Mouse (Mus musculus): ENCODE data around the gene Tcte2. TPM values are rescaled to one million over a fixed set of nuclear protein-coding genes. Genes with fewer than 3 reads are reported as not detected.
A peak's percentile ranks its signal among the peaks of the same experiment; 100 is the strongest.
"Not testable (repeated sequence)": the region's sequence is repeated elsewhere in the genome, so short reads cannot be mapped to it uniquely, and the experiment has no call there.

The Tcte2 gene
- total RNA-seq, 2 experiments from 2014 or later: 13.6 to 17.9 TPM

- no peak for DNase-seq (ENCODE audit: extremely low spot score in 1 of 2, low spot score in 2 of 2)
- intact Hi-C loops (cut with DNase I): no loop called here
These were observed 63.4 kb downstream of the Tcte2 start for GRCm38 (mm10) chr17:13698194-13698593.

- intact Hi-C loops (cut with DNase I): no loop called here
- DNase-seq (ENCODE audit: extremely low spot score in 1 of 2, low spot score in 2 of 2): no peak
These were observed 64.0 kb downstream of the Tcte2 start for GRCm38 (mm10) chr17:13697646-13698045.

GRCm38 (mm10) chr17:13695881-13696280 lies 65.7 kb downstream of the Tcte2 start:
- no peak for DNase-seq (ENCODE audit: extremely low spot score in 1 of 2, low spot score in 2 of 2)
- intact Hi-C loops (cut with DNase I): no loop called here

- no peak for DNase-seq (ENCODE audit: extremely low spot score in 1 of 2, low spot score in 2 of 2)
- intact Hi-C loops (cut with DNase I): no loop called here
These were observed 66.4 kb downstream of the Tcte2 start for GRCm38 (mm10) chr17:13695211-13695610.

- DNase-seq (ENCODE audit: extremely low spot score in 1 of 2, low spot score in 2 of 2): no peak
- intact Hi-C loops (cut with DNase I): no loop called here
These were observed 67.4 kb downstream of the Tcte2 start for GRCm38 (mm10) chr17:13694181-13694580.

GRCm38 (mm10) chr17:13687656-13688055 lies 74.0 kb downstream of the Tcte2 start:
- no peak for DNase-seq (ENCODE audit: extremely low spot score in 1 of 2, low spot score in 2 of 2)
- intact Hi-C loops (cut with DNase I): no loop called here

- no peak for DNase-seq (ENCODE audit: extremely low spot score in 1 of 2, low spot score in 2 of 2)
- intact Hi-C loops (cut with DNase I): no loop called here
These were observed 74.5 kb downstream of the Tcte2 start for GRCm38 (mm10) chr17:13687086-13687485.

GRCm38 (mm10) chr17:13685621-13686020 lies 76.0 kb downstream of the Tcte2 start:
- DNase-seq (ENCODE audit: extremely low spot score in 1 of 2, low spot score in 2 of 2): no peak

GRCm38 (mm10) chr17:13684256-13684655 lies 77.4 kb downstream of the Tcte2 start:
- intact Hi-C loops (cut with DNase I): loop anchor here (5.0 kb wide), 2 partner anchors 78 to 212 kb away; partner anchors contain the start of genes Afdn and Tcte2

More at GRCm38 (mm10) chr17:13685621-13686020, 76.0 kb downstream of the Tcte2 start:
- intact Hi-C loops (cut with DNase I): no loop called here

GRCm38 (mm10) chr17:13683411-13684174 lies 78.0 kb downstream of the Tcte2 start:
- DNase-seq (ENCODE audit: extremely low spot score in 1 of 2, low spot score in 2 of 2): peak in 1 of 2 experiments; percentile 90
- intact Hi-C loops (cut with DNase I): loop anchor here (5.0 kb wide), 2 partner anchors 79 to 211 kb away; partner anchors contain the start of genes Afdn and Tcte2

More at GRCm38 (mm10) chr17:13684256-13684655, 77.4 kb downstream of the Tcte2 start:
- DNase-seq (ENCODE audit: extremely low spot score in 1 of 2, low spot score in 2 of 2): no peak

- DNase-seq (ENCODE audit: extremely low spot score in 1 of 2, low spot score in 2 of 2): no peak
- intact Hi-C loops (cut with DNase I): loop anchor here (5.0 kb wide), 2 partner anchors 79 to 211 kb away; partner anchors contain the start of genes Afdn and Tcte2
These were observed 78.6 kb downstream of the Tcte2 start for GRCm38 (mm10) chr17:13683027-13683410.

- DNase-seq (ENCODE audit: extremely low spot score in 1 of 2, low spot score in 2 of 2): no peak
- intact Hi-C loops (cut with DNase I): loop anchor here (5.0 kb wide), 2 partner anchors 80 to 210 kb away; partner anchors contain the start of genes Afdn and Tcte2
These were observed 79.1 kb downstream of the Tcte2 start for GRCm38 (mm10) chr17:13682378-13683026.

- no peak for DNase-seq (ENCODE audit: extremely low spot score in 1 of 2, low spot score in 2 of 2)
- intact Hi-C loops (cut with DNase I): loop anchor here (5.0 kb wide), 2 partner anchors 81 to 209 kb away; partner anchors contain the start of genes Afdn and Tcte2
These were observed 79.9 kb downstream of the Tcte2 start for GRCm38 (mm10) chr17:13681686-13682085.

- peak; percentile 77 to 83 for DNase-seq (ENCODE audit: extremely low spot score in 1 of 2, low spot score in 2 of 2)
- intact Hi-C loops (cut with DNase I): loop anchor here (5.0 kb wide), 2 partner anchors 81 to 209 kb away; partner anchors contain the start of genes Afdn and Tcte2
These were observed 80.5 kb downstream of the Tcte2 start for GRCm38 (mm10) chr17:13681126-13681525.

- no peak for DNase-seq (ENCODE audit: extremely low spot score in 1 of 2, low spot score in 2 of 2)
- intact Hi-C loops (cut with DNase I): loop anchor here (5.0 kb wide), 2 partner anchors 82 to 208 kb away; partner anchors contain the start of genes Afdn and Tcte2
These were observed 81.3 kb downstream of the Tcte2 start for GRCm38 (mm10) chr17:13680318-13680717.

GRCm38 (mm10) chr17:13679725-13680124 lies 81.9 kb downstream of the Tcte2 start:
- intact Hi-C loops (cut with DNase I): loop anchor here (5.0 kb wide), 2 partner anchors 83 to 207 kb away; partner anchors contain the start of genes Afdn and Tcte2
- no peak for DNase-seq (ENCODE audit: extremely low spot score in 1 of 2, low spot score in 2 of 2)

GRCm38 (mm10) chr17:13677225-13678148 lies 84.1 kb downstream of the Tcte2 start:
- intact Hi-C loops (cut with DNase I): no loop called here
- no peak for DNase-seq (ENCODE audit: extremely low spot score in 1 of 2, low spot score in 2 of 2)

- DNase-seq (ENCODE audit: extremely low spot score in 1 of 2, low spot score in 2 of 2); intact Hi-C loops (cut with DNase I): not testable (repeated sequence)
These were observed 85.5 kb downstream of the Tcte2 start for GRCm38 (mm10) chr17:13676099-13676498.

All from left cerebral cortex, postnatal 10 days (tissue).